Mouse (Mus musculus) urinary bladder, postnatal 25 days (tissue): ENCODE data around the gene Lyl1.

Source experiments
- DNase-seq: peaks from one replicate; pipeline ENCODE4 v3.0.0; 2022; ENCODE audit warnings: low spot score

Lyl1 gene

GRCm38 (mm10) chr8:84722850-84723570 is 21.8 kb downstream of the Lyl1 start, which contains the start of gene G430095P16Rik:
G430095P16Rik (plus strand) TSS chr8:84723007.
- DNase-seq: no peak

GRCm38 (mm10) chr8:84723571-84723900 is 22.3 kb downstream of the Lyl1 start:
- no peak for DNase-seq

GRCm38 (mm10) chr8:84724683-84725082 is 23.4 kb downstream of the Lyl1 start:
- no peak for DNase-seq

DNA sequence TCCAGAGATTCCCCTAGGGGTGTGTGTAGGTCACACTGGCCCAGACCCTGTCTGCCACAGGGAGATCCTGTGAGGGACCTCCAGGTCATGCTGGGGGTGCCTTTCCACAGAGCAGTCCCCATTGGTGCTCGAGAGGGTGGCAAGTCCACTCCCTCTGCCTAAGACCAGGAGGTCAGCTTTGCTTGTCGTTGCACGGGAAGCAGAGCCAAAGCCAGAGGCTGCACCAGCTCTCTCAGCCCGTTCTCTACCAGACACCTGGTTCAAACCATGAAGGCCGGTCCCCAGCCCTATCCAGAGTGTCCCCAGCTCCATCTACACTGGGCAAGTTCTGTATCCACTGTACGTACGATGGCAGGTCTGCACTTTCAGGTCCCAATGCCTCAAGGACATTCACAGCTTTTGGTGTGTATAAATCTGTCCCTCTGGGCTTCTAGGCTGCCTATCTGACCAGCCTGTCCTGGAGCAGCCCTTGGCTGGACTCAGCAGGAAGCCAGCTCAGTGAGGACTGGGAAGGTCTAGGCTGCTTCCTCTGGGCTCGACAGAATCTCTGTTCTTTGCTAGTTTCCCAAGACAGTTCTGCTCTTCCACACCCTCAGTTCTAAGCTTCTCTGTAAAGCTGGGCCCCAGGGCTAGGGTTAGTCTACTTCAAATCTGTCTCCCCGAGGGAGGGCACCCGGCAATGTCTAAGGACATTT is 24.1 kb downstream of the Lyl1 start:
- no peak for DNase-seq

GRCm38 (mm10) chr8:84725941-84726259 is 24.6 kb downstream of the Lyl1 start:
- DNase-seq: no peak

- no peak for DNase-seq
Measured at GRCm38 (mm10) chr8:84728474-84728873, 27.2 kb downstream of the Lyl1 start.

DNA sequence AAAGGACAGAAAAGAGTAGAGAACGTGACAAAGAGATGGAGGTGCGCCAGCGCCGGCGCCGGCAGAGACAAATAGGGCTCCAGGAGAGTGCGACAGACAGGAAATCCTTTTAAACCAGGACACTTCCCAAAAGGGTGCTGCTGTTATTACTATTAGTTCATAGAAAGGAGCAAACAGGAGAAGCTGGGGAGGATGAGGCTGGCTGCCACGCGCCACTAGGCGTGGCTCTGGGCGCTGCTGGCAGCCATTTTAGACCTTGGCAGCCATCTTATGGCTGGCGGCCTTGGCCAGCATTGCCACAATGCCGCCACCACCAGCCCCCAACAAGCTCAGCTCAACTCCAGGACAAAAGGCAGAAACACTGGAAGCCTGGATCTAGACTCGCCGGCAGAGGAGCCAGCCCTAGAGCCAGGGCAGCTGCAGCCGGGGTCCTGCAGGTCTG is 28.7 kb downstream of the Lyl1 start:
- DNase-seq: no peak

GRCm38 (mm10) chr8:84730541-84731370 is 29.5 kb downstream of the Lyl1 start:
- DNase-seq: no peak

DNA sequence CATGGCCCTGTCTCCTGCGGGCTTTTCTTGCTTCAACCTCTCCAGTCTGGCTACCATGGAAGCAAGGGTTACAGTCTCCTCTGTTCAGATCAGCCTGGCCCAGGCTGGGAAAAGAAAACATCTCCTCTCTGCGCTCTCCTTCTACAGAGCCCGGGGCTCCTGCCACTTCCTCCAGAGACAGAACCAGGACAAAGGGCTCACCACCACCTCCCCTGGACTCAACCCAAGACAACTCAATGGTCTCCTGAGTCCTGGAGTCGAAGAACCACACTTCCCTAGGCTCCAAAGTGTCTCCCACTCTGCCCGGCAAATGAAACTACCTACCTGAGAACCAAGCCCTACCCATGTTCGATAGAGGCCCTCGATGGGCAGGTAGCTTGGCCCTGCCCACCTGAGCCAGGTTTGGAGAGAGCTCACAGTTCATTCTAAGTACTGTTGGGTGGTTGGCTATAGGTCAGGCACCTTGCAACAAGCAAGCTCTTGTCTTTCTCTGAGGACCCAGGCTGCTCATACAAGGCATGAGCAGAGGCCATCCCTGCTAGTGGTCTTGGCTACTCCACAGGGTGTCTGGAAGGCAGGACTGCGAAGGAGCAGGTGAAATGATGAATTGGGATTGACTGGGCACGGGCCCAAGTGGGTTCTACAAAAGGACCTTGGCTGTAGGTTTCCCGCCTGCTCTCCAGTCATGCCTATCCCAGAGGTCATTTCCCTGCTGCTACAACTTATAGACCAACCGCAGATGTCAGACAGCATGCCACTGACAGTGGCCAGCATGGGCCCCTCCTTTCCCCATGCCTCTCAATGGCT is 30.3 kb downstream of the Lyl1 start:
- no peak for DNase-seq

DNA sequence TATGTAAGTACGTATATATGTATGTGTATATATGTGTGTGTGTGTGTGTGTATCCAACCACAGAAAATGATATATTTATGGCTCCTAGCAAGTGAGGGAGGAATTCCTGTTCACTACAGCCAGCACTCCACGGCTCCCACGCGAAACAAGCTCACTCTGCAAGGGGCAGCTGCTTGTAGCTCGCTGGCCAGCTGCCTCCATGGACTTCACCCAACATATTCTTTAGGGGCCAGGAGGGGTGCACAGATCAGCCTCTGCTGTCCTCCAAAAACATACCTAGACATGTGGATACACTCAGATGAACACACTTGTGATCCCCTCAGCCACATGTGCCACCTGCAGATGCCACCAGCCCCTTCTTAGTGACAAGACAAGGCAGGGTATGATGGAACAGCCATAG is 31.3 kb downstream of the Lyl1 start:
- DNase-seq: no peak

GRCm38 (mm10) chr8:84732996-84733395 is 31.7 kb downstream of the Lyl1 start:
- no peak for DNase-seq

- no peak for DNase-seq
Measured at GRCm38 (mm10) chr8:84733959-84734358, 32.7 kb downstream of the Lyl1 start.

GRCm38 (mm10) chr8:84734680-84735079 is 33.4 kb downstream of the Lyl1 start:
- no peak for DNase-seq

- DNase-seq: no peak
Measured at GRCm38 (mm10) chr8:84735597-84735996, 34.3 kb downstream of the Lyl1 start.

DNA sequence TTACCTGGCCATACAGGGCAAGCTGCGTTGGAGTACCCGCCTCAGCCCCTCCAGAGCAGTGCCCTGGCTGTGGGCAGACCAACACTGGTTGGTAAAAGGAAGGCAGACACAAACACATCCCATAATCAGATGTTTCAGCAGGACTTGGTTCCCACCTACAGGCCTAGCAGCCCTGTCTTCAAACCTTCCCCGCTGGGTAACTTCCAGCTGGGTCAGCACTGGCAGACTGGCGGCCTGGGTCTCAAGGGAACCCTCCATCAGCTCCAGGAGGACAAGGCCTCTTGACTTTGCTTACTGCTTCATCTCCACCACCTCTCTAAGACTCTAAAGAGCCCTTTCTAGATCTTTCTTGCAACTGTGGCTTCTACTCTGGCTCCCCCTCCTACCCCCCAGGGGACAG is 35.3 kb downstream of the Lyl1 start:
- DNase-seq: no peak

DNA sequence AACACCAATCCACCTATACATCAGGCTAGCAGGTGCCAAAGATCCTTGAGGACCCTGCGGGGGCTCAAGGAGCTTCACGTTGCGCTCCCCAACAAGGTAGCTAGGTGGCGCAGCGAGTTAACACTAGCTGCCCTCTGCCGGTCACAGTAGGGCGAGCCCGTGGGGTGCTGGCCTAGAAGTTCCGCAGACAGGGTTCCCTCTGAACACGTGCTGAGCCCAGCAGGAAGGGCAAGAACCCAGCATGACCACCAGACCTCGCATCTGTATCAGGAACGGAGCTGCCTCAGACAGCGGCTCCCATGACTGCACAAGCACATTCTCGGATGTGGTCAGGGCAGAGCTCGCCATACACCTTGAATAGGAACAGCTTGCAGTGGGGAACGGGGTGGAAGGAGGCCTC is 36.4 kb downstream of the Lyl1 start:
- DNase-seq: peak; percentile 73

GRCm38 (mm10) chr8:84738266-84738665 is 37.0 kb downstream of the Lyl1 start:
- no peak for DNase-seq

DNA sequence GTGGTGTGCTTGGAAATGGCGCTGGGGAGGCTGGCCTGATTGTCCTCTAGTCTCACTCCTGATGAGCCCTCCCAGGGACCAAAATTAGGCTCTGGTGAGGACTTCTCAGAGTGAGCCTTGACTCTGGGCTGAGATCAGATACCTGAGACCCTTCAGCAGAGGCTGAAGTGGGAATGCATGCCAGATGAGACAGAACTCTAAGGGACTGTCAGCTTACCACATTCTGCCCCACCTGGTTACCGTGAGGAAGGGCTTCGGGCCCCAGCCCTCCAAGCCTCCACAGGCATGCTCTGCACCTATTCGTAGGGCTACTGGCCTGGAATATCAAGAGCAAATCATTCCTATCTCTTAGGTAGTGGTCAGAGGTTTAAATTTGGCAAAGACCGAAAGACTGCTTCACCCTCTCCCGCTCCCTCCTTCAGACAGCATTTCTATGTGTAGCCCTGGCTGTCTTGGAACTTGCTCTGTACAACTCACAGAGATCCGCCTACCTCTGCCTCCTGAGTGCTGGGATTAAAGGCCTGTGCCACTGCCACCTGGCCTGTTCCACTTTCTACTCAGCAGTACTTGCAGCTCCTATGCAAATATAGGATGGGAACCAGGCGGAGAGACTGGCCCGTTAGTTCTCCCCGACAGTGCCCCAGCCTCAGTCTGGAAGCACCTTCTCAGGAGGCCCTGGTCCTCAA is 37.6 kb downstream of the Lyl1 start:
- no peak for DNase-seq

DNA sequence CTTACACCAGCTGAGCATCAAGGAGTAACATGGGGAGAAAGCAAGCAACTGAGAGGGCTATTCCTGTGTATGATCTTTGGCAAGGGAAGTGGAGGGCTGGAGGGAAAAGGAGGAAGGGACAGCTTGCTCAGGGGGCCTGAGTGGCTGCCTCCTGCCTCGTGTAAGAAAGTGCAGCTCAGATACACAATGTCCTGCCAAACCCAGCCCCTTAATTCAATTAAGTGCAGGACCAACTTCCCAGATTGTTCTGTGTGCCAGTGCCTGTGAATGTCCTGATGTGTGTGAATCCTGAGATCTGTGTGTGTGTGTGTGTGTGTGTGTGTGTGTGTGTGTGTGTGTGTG is 38.1 kb downstream of the Lyl1 start:
- no peak for DNase-seq

- DNase-seq: no peak
Measured at GRCm38 (mm10) chr8:84740895-84741843, 39.9 kb downstream of the Lyl1 start.
